Mouse (Mus musculus): Measurements from ENCODE around the gene Aip. TPM values are rescaled to one million over a fixed set of nuclear protein-coding genes. Genes with fewer than 3 reads are reported as not detected.

Gene Aip
- polyA plus RNA-seq, 1 experiment from 2014 or later, result 110 TPM

GRCm38 (mm10) chr19:4112063-4112960 is 13.3 kb downstream of the Aip start:
- no peak overlapping the region for H3K4me3 ChIP-seq (ENCODE audit: low read depth, low read length)
- H3K4me2 ChIP-seq (ENCODE audit: low read depth, low read length), result no peak overlapping the region
- H3K9me3 ChIP-seq (ENCODE audit: control insufficient read depth, low read length), result no peaks in the 10 kb centered on the region
- no peak overlapping the region for H3K27ac ChIP-seq (ENCODE audit: low read depth, low read length)
- H3K27me3 ChIP-seq (ENCODE audit: control insufficient read depth, insufficient read depth, low read length), result no peaks in the 10 kb centered on the region
- peaks cover 48% of the 10 kb centered on the region for H3K36me3 ChIP-seq (ENCODE audit: control insufficient read depth, insufficient read depth, low read length)
- H3K9ac ChIP-seq (replicated peaks; ENCODE audit: low read depth, low read length), result no peak overlapping the region
- ATAC-seq (ENCODE audit: low read depth), result no peak
- H3K4me1 ChIP-seq (ENCODE audit: control insufficient read depth, insufficient read depth, low read length), result no peaks in the 10 kb centered on the region
- 94% methylated on average over 26 of the region's 26 CpGs for WGBS

- H3K9me3 ChIP-seq (ENCODE audit: control insufficient read depth, low read length), result no peaks in the 10 kb centered on the region
- H3K4me3 ChIP-seq (ENCODE audit: low read depth, low read length), result no peak overlapping the region
Observed at GRCm38 (mm10) chr19:4108535-4108934, 17.1 kb downstream of the Aip start.

GRCm38 (mm10) chr19:4106654-4107053 is 19.0 kb downstream of the Aip start:
- Histone ChIP-seq H3K4me3 (ENCODE audit: low read depth, low read length) (no peak overlapping the region), H3K9me3 (ENCODE audit: control insufficient read depth, low read length) (no peaks in the 10 kb centered on the region), H3K27ac (ENCODE audit: low read depth, low read length) (no peak overlapping the region), H3K9ac (replicated peaks; ENCODE audit: low read depth, low read length) (no peak overlapping the region), H3K4me1 (ENCODE audit: control insufficient read depth, insufficient read depth, low read length) (peaks cover 4% of the 10 kb centered on the region), H3K36me3 (ENCODE audit: control insufficient read depth, insufficient read depth, low read length) (peaks cover 9% of the 10 kb centered on the region), H3K27me3 (ENCODE audit: control insufficient read depth, insufficient read depth, low read length) (no peaks in the 10 kb centered on the region), H3K4me2 (ENCODE audit: low read depth, low read length) (no peak overlapping the region)
- no peak for ATAC-seq (ENCODE audit: low read depth)
- WGBS, result 95% methylated on average over 14 of the region's 14 CpGs

More at GRCm38 (mm10) chr19:4108535-4108934, 17.1 kb downstream of the Aip start:
- H3K4me2 ChIP-seq (ENCODE audit: low read depth, low read length), result no peak overlapping the region
- H3K27me3 ChIP-seq (ENCODE audit: control insufficient read depth, insufficient read depth, low read length), result no peaks in the 10 kb centered on the region
- H3K9ac ChIP-seq (replicated peaks; ENCODE audit: low read depth, low read length), result no peak overlapping the region
- peaks cover 23% of the 10 kb centered on the region for H3K36me3 ChIP-seq (ENCODE audit: control insufficient read depth, insufficient read depth, low read length)
- WGBS, result 89% methylated on average over 9 of the region's 9 CpGs
- H3K4me1 ChIP-seq (ENCODE audit: control insufficient read depth, insufficient read depth, low read length), result no peaks in the 10 kb centered on the region
- no peak for ATAC-seq (ENCODE audit: low read depth)
- H3K27ac ChIP-seq (ENCODE audit: low read depth, low read length), result no peak overlapping the region

GRCm38 (mm10) chr19:4104675-4105194 is 20.9 kb downstream of the Aip start:
- peaks cover 5% of the 10 kb centered on the region; the same call in 1 of the 2 replicates for H3K36me3 ChIP-seq (ENCODE audit: control insufficient read depth, insufficient read depth, low read length)

GRCm38 (mm10) chr19:4103792-4104191 is 21.9 kb downstream of the Aip start:
- ATAC-seq (ENCODE audit: low read depth), result no peak
- H3K4me3 ChIP-seq (ENCODE audit: low read depth, low read length), result no peak overlapping the region
- no peaks in the 10 kb centered on the region for H3K27me3 ChIP-seq (ENCODE audit: control insufficient read depth, insufficient read depth, low read length)
- WGBS, result 85% methylated on average over 3 of the region's 3 CpGs
- H3K4me2 ChIP-seq (ENCODE audit: low read depth, low read length), result no peak overlapping the region
- no peaks in the 10 kb centered on the region for H3K36me3 ChIP-seq (ENCODE audit: control insufficient read depth, insufficient read depth, low read length)
- H3K4me1 ChIP-seq (ENCODE audit: control insufficient read depth, insufficient read depth, low read length), result peaks cover 22% of the 10 kb centered on the region
- no peaks in the 10 kb centered on the region for H3K9me3 ChIP-seq (ENCODE audit: control insufficient read depth, low read length)
- H3K9ac ChIP-seq (replicated peaks; ENCODE audit: low read depth, low read length), result no peak overlapping the region
- no peak overlapping the region for H3K27ac ChIP-seq (ENCODE audit: low read depth, low read length)

More at GRCm38 (mm10) chr19:4104675-4105194, 20.9 kb downstream of the Aip start:
- Histone ChIP-seq H3K4me2 (ENCODE audit: low read depth, low read length) (no peak overlapping the region), H3K4me1 (ENCODE audit: control insufficient read depth, insufficient read depth, low read length) (peaks cover 16% of the 10 kb centered on the region), H3K9me3 (ENCODE audit: control insufficient read depth, low read length) (no peaks in the 10 kb centered on the region), H3K4me3 (ENCODE audit: low read depth, low read length) (no peak overlapping the region), H3K9ac (replicated peaks; ENCODE audit: low read depth, low read length) (no peak overlapping the region), H3K27ac (ENCODE audit: low read depth, low read length) (no peak overlapping the region), H3K27me3 (ENCODE audit: control insufficient read depth, insufficient read depth, low read length) (no peaks in the 10 kb centered on the region)
- WGBS, result 88% methylated on average over 16 of the region's 16 CpGs
- ATAC-seq (ENCODE audit: low read depth), result no peak

- no peak for ATAC-seq (ENCODE audit: low read depth)
- H3K4me1 ChIP-seq (ENCODE audit: control insufficient read depth, insufficient read depth, low read length), result peaks cover 24% of the 10 kb centered on the region
- no peaks in the 10 kb centered on the region for H3K36me3 ChIP-seq (ENCODE audit: control insufficient read depth, insufficient read depth, low read length)
- H3K27ac ChIP-seq (ENCODE audit: low read depth, low read length), result no peak overlapping the region
- H3K9ac ChIP-seq (replicated peaks; ENCODE audit: low read depth, low read length), result no peak overlapping the region
- no peak overlapping the region for H3K4me3 ChIP-seq (ENCODE audit: low read depth, low read length)
- 94% methylated on average over 18 of the region's 18 CpGs for WGBS
- no peak overlapping the region for H3K4me2 ChIP-seq (ENCODE audit: low read depth, low read length)
- H3K9me3 ChIP-seq (ENCODE audit: control insufficient read depth, low read length), result no peaks in the 10 kb centered on the region
- H3K27me3 ChIP-seq (ENCODE audit: control insufficient read depth, insufficient read depth, low read length), result no peaks in the 10 kb centered on the region
Observed at GRCm38 (mm10) chr19:4103294-4103693, 22.4 kb downstream of the Aip start.

GRCm38 (mm10) chr19:4102626-4103025 is 23.0 kb downstream of the Aip start:
- Histone ChIP-seq H3K27me3 (ENCODE audit: control insufficient read depth, insufficient read depth, low read length) (no peaks in the 10 kb centered on the region), H3K9me3 (ENCODE audit: control insufficient read depth, low read length) (no peaks in the 10 kb centered on the region), H3K27ac (ENCODE audit: low read depth, low read length) (no peak overlapping the region), H3K4me2 (ENCODE audit: low read depth, low read length) (no peak overlapping the region), H3K4me1 (ENCODE audit: control insufficient read depth, insufficient read depth, low read length) (peaks cover 28% of the 10 kb centered on the region), H3K4me3 (ENCODE audit: low read depth, low read length) (no peak overlapping the region), H3K9ac (replicated peaks; ENCODE audit: low read depth, low read length) (no peak overlapping the region), H3K36me3 (ENCODE audit: control insufficient read depth, insufficient read depth, low read length) (no peaks in the 10 kb centered on the region)
- 97% methylated on average over 12 of the region's 12 CpGs for WGBS
- no peak for ATAC-seq (ENCODE audit: low read depth)

- Histone ChIP-seq H3K9me3 (ENCODE audit: control insufficient read depth, low read length) (no peaks in the 10 kb centered on the region), H3K36me3 (ENCODE audit: control insufficient read depth, insufficient read depth, low read length) (no peaks in the 10 kb centered on the region), H3K4me1 (ENCODE audit: control insufficient read depth, insufficient read depth, low read length) (peaks cover 32% of the 10 kb centered on the region), H3K4me2 (ENCODE audit: low read depth, low read length) (peak overlapping the region; percentile 85), H3K27ac (ENCODE audit: low read depth, low read length) (no peak overlapping the region), H3K9ac (replicated peaks; ENCODE audit: low read depth, low read length) (no peak overlapping the region), H3K4me3 (ENCODE audit: low read depth, low read length) (no peak overlapping the region), H3K27me3 (ENCODE audit: control insufficient read depth, insufficient read depth, low read length) (no peaks in the 10 kb centered on the region)
- no peak for ATAC-seq (ENCODE audit: low read depth)
- 84% methylated on average over 2 of the region's 2 CpGs for whole genome bisulfite sequencing
Observed at GRCm38 (mm10) chr19:4102049-4102448, 23.6 kb downstream of the Aip start.

- H3K9ac ChIP-seq (replicated peaks; ENCODE audit: low read depth, low read length), result peak overlapping the region; percentile 68
- H3K4me2 ChIP-seq (ENCODE audit: low read depth, low read length), result peak overlapping the region; percentile 85
- H3K27me3 ChIP-seq (ENCODE audit: control insufficient read depth, insufficient read depth, low read length), result no peaks in the 10 kb centered on the region
- H3K4me3 ChIP-seq (ENCODE audit: low read depth, low read length), result peak overlapping the region; percentile 57
- WGBS, result 61% methylated on average over 6 of the region's 6 CpGs
- H3K9me3 ChIP-seq (ENCODE audit: control insufficient read depth, low read length), result no peaks in the 10 kb centered on the region
- H3K27ac ChIP-seq (ENCODE audit: low read depth, low read length), result peak overlapping the region; percentile 64; the same call in 1 of the 2 replicates
- no peaks in the 10 kb centered on the region for H3K36me3 ChIP-seq (ENCODE audit: control insufficient read depth, insufficient read depth, low read length)
- H3K4me1 ChIP-seq (ENCODE audit: control insufficient read depth, insufficient read depth, low read length), result peaks cover 32% of the 10 kb centered on the region
- no peak for ATAC-seq (ENCODE audit: low read depth)
Observed at GRCm38 (mm10) chr19:4101466-4101865, 24.2 kb downstream of the Aip start.

Measured in neural tube, embryonic 14.5 days (tissue).